Mouse (Mus musculus) ES-Bruce4 (cell line): ENCODE measurements around the gene 1810030O07Rik. TPM values are rescaled to one million over a fixed set of nuclear protein-coding genes. Genes with fewer than 3 reads are reported as not detected.
"Not testable (repeated sequence)": the region's sequence is repeated elsewhere in the genome, so short reads cannot be mapped to it uniquely, and the experiment has no call there.

Experiments used
- H3K27ac ChIP-seq: 2 replicates; pipeline ENCODE4 v1.5.1; 2012; ENCODE audit warnings: low read length, inconsistent platforms; ENCODE audit not compliant: insufficient read depth
- H3K27me3 ChIP-seq: 2 replicates; pipeline ENCODE4 v1.6.1; 2012; ENCODE audit warnings: mild to moderate bottlenecking, low read length, inconsistent platforms; ENCODE audit not compliant: control insufficient read depth, poor library complexity, insufficient read depth, severe bottlenecking
- H3K36me3 ChIP-seq: 2 replicates; pipeline ENCODE4 v1.6.1; 2012; ENCODE audit warnings: inconsistent platforms, mild to moderate bottlenecking, low read length, moderate library complexity; ENCODE audit not compliant: control insufficient read depth, poor library complexity, insufficient read depth, severe bottlenecking
- H3K4me1 ChIP-seq: one replicate; pipeline ENCODE4 v1.8.1; 2011; ENCODE audit warnings: low read length; ENCODE audit not compliant: control insufficient read depth, insufficient read depth
- H3K4me3 ChIP-seq: 2 replicates; pipeline ENCODE4 v1.5.1; 2011; ENCODE audit warnings: low read depth, mild to moderate bottlenecking, low read length
- H3K9ac ChIP-seq: 2 replicates; pipeline ENCODE4 v1.6.1; 2012; ENCODE audit warnings: low read depth, mild to moderate bottlenecking, inconsistent platforms; ENCODE audit not compliant: poor library complexity, severe bottlenecking
- H3K9me3 ChIP-seq: replicated peaks from 2 replicates; pipeline ENCODE4 v1.6.1; 2012; ENCODE audit warnings: mild to moderate bottlenecking, low read length, inconsistent platforms; ENCODE audit not compliant: control insufficient read depth, poor library complexity, insufficient read depth, severe bottlenecking
- CTCF ChIP-seq: IDR thresholded peaks from one replicate; pipeline ENCODE4 v1.8.1; 2011; ENCODE audit warnings: low read depth, low read length
- EP300 ChIP-seq: IDR thresholded peaks from 2 replicates; pipeline ENCODE4 v1.6.1; 2011; ENCODE audit warnings: low read depth, low read length; ENCODE audit not compliant: insufficient read depth
- POLR2A ChIP-seq: IDR thresholded peaks from one replicate; pipeline ENCODE4 v1.8.1; 2011; ENCODE audit warnings: low read length; ENCODE audit not compliant: insufficient read depth
- polyA plus RNA-seq: library from polyadenylated mRNA; stranded (reverse); fragments of >200 nt; gene quantifications from 2 replicates; pipeline ENCODE4 v1.2.4, GENCODE M21; 2011; ENCODE audit warnings: low read depth; ENCODE audit not compliant: missing spikeins, insufficient read depth, insufficient read length

Gene 1810030O07Rik
- polyA plus RNA-seq, 1 experiment, result 22.1 TPM

GRCm38 (mm10) chrX:12611211-12611610 lies 62.3 kb downstream of the 1810030O07Rik start:
- Histone ChIP-seq H3K9me3 (no peaks in the 10 kb centered on the region), H3K27me3 (no peaks in the 10 kb centered on the region), H3K4me3 (no peak overlapping the region), H3K4me1 (peaks cover 1% of the 10 kb centered on the region), H3K36me3 (peaks cover 7% of the 10 kb centered on the region), H3K9ac (no peak overlapping the region), H3K27ac (no peak overlapping the region; the same call in 1 of the 2 replicates)
- TF ChIP-seq EP300 (no peak), POLR2A (no peak), CTCF (no peak)

GRCm38 (mm10) chrX:12610541-12610940 lies 62.9 kb downstream of the 1810030O07Rik start:
- H3K27ac ChIP-seq, H3K9ac ChIP-seq, H3K9me3 ChIP-seq, H3K4me3 ChIP-seq, H3K27me3 ChIP-seq, H3K36me3 ChIP-seq, H3K4me1 ChIP-seq: not testable (repeated sequence)

Other genes with a start within 250 kb of the 1810030O07Rik start
- 52.9 and 55.4 TPM in 2 replicates for gene Atp6ap2, start 85.9 kb downstream of the 1810030O07Rik start, polyA plus RNA-seq
- 43.9 and 46.2 TPM in 2 replicates for gene Med14, start 88.4 kb upstream of the 1810030O07Rik start, polyA plus RNA-seq